Mouse (Mus musculus) hindbrain, embryonic 12.5 days (tissue): ENCODE results near the gene Gm49318. TPM values are rescaled to one million over a fixed set of nuclear protein-coding genes. Genes with fewer than 3 reads are reported as not detected.

Experiments
- ATAC-seq: fragments of 200-750 bp; cut with Nextera tagmentation; 2 replicates; pipeline ENCODE4 v1.8.0; 2017; ENCODE audit warnings: moderate TSS enrichment; ENCODE audit not compliant: low FRiP score
- H3K27ac ChIP-seq: fragments of 300-500 bp; sonication (generic); 2 replicates; pipeline ENCODE4 v1.5.1; 2016; ENCODE audit warnings: mild to moderate bottlenecking
- H3K27me3 ChIP-seq: fragments of 300-500 bp; sonication (generic); 2 replicates; pipeline ENCODE4 v1.6.1; 2016; ENCODE audit warnings: mild to moderate bottlenecking
- H3K36me3 ChIP-seq: fragments of 300-500 bp; sonication (generic); 2 replicates; pipeline ENCODE4 v1.6.1; 2016; ENCODE audit warnings: mild to moderate bottlenecking
- H3K4me1 ChIP-seq: fragments of 300-500 bp; sonication (generic); 2 replicates; pipeline ENCODE4 v1.6.1; 2016
- H3K4me2 ChIP-seq: fragments of 300-500 bp; sonication (generic); replicated peaks from 2 replicates; pipeline ENCODE4 v1.6.1; 2016; ENCODE audit warnings: mild to moderate bottlenecking
- H3K4me3 ChIP-seq: fragments of 300-500 bp; sonication (generic); 2 replicates; pipeline ENCODE4 v1.5.1; 2016; ENCODE audit warnings: mild to moderate bottlenecking
- H3K9ac ChIP-seq: fragments of 300-500 bp; sonication (generic); 2 replicates; pipeline ENCODE4 v1.6.1; 2016; ENCODE audit warnings: mild to moderate bottlenecking, moderate library complexity
- H3K9me3 ChIP-seq: fragments of 300-500 bp; sonication (generic); replicated peaks from 2 replicates; pipeline ENCODE4 v1.6.1; 2016; ENCODE audit warnings: mild to moderate bottlenecking
- WGBS: fragments of 180-500 bp; shearing (Covaris S2); methylation state at CpG from one replicate; pipeline ENCODE4 v1.1.7; 2016; 5-methylcytosine and 5-hydroxymethylcytosine counted together
- polyA plus RNA-seq: library from polyadenylated mRNA; unstranded; fragments of >200 nt; fragmentation: Nextera tagmentation; extraction: Ambion mirVana; gene quantifications from 2 replicates; pipeline ENCODE4 v1.2.1, GENCODE M21; 2016

Gm49318 gene
- polyA plus RNA-seq: not detected in 2 replicates

DNA sequence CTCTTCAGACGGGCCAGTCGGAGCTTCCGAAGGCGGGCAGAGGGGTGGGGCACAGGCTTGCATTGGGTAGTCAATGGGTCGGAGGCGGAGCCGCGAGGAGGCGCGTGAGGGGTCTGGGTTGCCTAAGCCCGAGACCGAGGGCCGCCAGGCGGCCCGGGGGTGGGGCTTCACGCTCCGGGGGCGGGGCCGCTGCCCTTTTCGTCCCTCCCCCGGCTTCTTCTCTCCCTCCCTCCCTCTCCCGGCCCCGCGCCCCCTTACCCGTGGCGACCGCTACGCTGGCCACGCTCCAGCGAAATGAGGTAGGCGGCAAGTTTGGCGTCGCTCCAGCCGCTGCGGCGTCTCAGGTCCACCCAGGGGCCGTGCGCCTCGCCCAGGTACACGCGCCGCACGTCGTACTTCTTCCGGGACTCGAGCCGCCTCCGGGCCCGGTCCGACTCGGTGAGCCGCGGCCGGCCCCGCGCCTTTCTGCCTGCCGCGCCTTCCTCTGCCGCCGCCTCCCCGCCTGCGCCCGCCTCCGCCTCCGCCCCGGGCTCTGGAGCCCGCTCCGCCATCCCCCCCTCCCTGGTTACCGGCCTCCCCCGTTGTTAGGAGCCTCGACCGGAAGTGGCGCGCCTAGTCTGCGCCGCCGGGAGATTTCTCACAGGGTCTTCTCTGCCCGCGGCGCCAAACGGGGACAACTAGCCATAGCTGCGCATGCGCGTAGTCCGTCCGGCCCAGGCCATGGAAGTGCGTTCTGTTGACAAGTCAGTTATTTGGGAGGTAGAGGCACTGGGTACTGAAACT, at the start of gene Gm49318, which contains the start of gene Zfp653:
TSS of gene Gm49318 (minus strand) at position 469 of the 783 bp plus-strand sequence.
TSS of gene Zfp653 (minus strand) at position 586 of the 783 bp plus-strand sequence.
- WGBS: under 1% methylated on average over 68 of the region's 87 CpGs
- Histone ChIP-seq H3K4me3 (peak within 1 kb of the TSS; percentile 78), H3K4me1 (peaks cover 15% of the 10 kb centered on the region), H3K9me3 (no peaks in the 10 kb centered on the region), H3K9ac (peak within 1 kb of the TSS; percentile 83), H3K27me3 (no peaks in the 10 kb centered on the region), H3K36me3 (peaks cover 38% of the 10 kb centered on the region), H3K27ac (peak within 1 kb of the TSS; percentile 97), H3K4me2 (peak within 1 kb of the TSS; percentile 60)
- ATAC-seq: peak; percentile 98

GRCm38 (mm10) chr9:22119543-22119942, 48.5 kb upstream of the Gm49318 start:
- 94% methylated on average over 4 of the region's 4 CpGs for WGBS
- no peak overlapping the region for H3K27ac ChIP-seq
- no peak overlapping the region for H3K9ac ChIP-seq
- no peak overlapping the region for H3K4me2 ChIP-seq
- no peaks in the 10 kb centered on the region for H3K9me3 ChIP-seq
- H3K4me3 ChIP-seq: no peak overlapping the region
- H3K36me3 ChIP-seq: no peaks in the 10 kb centered on the region
- H3K4me1 ChIP-seq: peaks cover 20% of the 10 kb centered on the region
- no peak for ATAC-seq
- H3K27me3 ChIP-seq: no peaks in the 10 kb centered on the region

- Histone ChIP-seq H3K4me3 (peak overlapping the region; percentile 87), H3K4me2 (peak overlapping the region; percentile 84), H3K27me3 (no peaks in the 10 kb centered on the region), H3K9ac (peak overlapping the region; percentile 88; the same call in 1 of the 2 replicates), H3K36me3 (peaks cover 13% of the 10 kb centered on the region), H3K4me1 (peaks cover 21% of the 10 kb centered on the region), H3K9me3 (no peaks in the 10 kb centered on the region), H3K27ac (no peak overlapping the region)
- WGBS: 42% methylated on average over 10 of the region's 10 CpGs
- ATAC-seq: no peak
Measured at GRCm38 (mm10) chr9:22117754-22118456, 46.8 kb upstream of the Gm49318 start.

DNA sequence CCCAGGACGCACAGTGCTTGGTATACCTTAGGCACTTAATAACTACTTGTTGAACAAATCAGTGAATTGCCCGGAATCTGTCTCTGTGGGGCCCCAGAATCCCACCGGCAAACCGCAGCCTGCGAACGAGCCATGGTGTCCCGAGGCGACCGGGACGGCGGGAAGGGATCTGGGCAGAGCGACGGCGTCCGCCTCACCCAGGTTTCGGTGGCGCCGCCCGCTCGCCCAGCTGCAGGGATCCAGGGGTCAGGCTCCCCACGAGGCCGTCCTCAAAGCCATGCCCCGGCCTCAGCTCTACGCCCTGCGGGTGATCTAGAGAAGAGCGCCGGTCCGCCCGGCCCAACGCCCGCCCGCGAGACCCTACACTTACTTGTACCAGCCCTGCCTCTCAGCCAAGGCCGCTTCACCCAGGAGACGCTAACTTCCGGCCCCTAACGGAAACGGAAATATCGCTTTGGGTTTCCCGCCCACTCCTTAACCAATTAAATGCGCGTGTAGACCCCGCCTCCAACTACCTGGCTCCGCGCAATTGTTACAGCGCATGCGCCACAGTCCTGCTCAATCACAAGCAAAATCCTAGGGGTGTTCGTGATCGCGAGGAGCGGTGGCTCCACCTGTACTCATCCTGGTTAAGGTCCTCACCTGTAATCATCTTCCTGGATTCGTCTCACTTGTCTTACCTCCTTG, 45.8 kb upstream of the Gm49318 start, which contains the start of gene Elof1:
TSS of gene Elof1 (minus strand) at position 433 of the 687 bp plus-strand sequence.
- Histone ChIP-seq H3K4me2 (peak within 1 kb of the TSS; percentile 84), H3K9ac (peak within 1 kb of the TSS; percentile 88), H3K4me1 (peaks cover 21% of the 10 kb centered on the region), H3K27ac (peak within 1 kb of the TSS; percentile 70; the same call in 1 of the 2 replicates), H3K27me3 (no peaks in the 10 kb centered on the region), H3K4me3 (peak within 1 kb of the TSS; percentile 87), H3K36me3 (peaks cover 23% of the 10 kb centered on the region), H3K9me3 (no peaks in the 10 kb centered on the region)
- under 1% methylated on average over 52 of the region's 52 CpGs for WGBS
- ATAC-seq: peak; percentile 96

- Histone ChIP-seq H3K4me1 (peaks cover 21% of the 10 kb centered on the region), H3K9ac (peak overlapping the region; percentile 88), H3K27ac (peak overlapping the region; percentile 70; the same call in 1 of the 2 replicates)
Measured at GRCm38 (mm10) chr9:22116086-22116485, 45.0 kb upstream of the Gm49318 start.

GRCm38 (mm10) chr9:22115635-22116034, 44.6 kb upstream of the Gm49318 start:
- 88% methylated on average over 4 of the region's 4 CpGs for WGBS
- H3K27ac ChIP-seq: no peak overlapping the region

More at GRCm38 (mm10) chr9:22116086-22116485, 45.0 kb upstream of the Gm49318 start:
- peaks cover 31% of the 10 kb centered on the region for H3K36me3 ChIP-seq
- no peaks in the 10 kb centered on the region for H3K27me3 ChIP-seq
- H3K9me3 ChIP-seq: no peaks in the 10 kb centered on the region
- H3K4me2 ChIP-seq: peak overlapping the region; percentile 84
- WGBS: 21% methylated on average over 15 of the region's 15 CpGs
- ATAC-seq: no peak
- peak overlapping the region; percentile 87 for H3K4me3 ChIP-seq

GRCm38 (mm10) chr9:22108194-22108593, 37.1 kb upstream of the Gm49318 start:
- 94% methylated on average over 9 of the region's 9 CpGs for WGBS
- no peak overlapping the region for H3K4me3 ChIP-seq
- no peak; the same call in 1 of the 2 replicates for ATAC-seq
- H3K27ac ChIP-seq: no peak overlapping the region
- no peak overlapping the region for H3K4me2 ChIP-seq
- H3K36me3 ChIP-seq: peaks cover 39% of the 10 kb centered on the region
- H3K4me1 ChIP-seq: no peaks in the 10 kb centered on the region
- no peak overlapping the region for H3K9ac ChIP-seq
- no peaks in the 10 kb centered on the region for H3K27me3 ChIP-seq
- H3K9me3 ChIP-seq: no peaks in the 10 kb centered on the region

More at GRCm38 (mm10) chr9:22115635-22116034, 44.6 kb upstream of the Gm49318 start:
- H3K9ac ChIP-seq: peak overlapping the region; percentile 88
- no peak for ATAC-seq
- peaks cover 35% of the 10 kb centered on the region for H3K36me3 ChIP-seq
- peak overlapping the region; percentile 87 for H3K4me3 ChIP-seq
- H3K4me2 ChIP-seq: peak overlapping the region; percentile 84
- no peaks in the 10 kb centered on the region for H3K9me3 ChIP-seq
- H3K27me3 ChIP-seq: no peaks in the 10 kb centered on the region
- peaks cover 21% of the 10 kb centered on the region for H3K4me1 ChIP-seq

DNA sequence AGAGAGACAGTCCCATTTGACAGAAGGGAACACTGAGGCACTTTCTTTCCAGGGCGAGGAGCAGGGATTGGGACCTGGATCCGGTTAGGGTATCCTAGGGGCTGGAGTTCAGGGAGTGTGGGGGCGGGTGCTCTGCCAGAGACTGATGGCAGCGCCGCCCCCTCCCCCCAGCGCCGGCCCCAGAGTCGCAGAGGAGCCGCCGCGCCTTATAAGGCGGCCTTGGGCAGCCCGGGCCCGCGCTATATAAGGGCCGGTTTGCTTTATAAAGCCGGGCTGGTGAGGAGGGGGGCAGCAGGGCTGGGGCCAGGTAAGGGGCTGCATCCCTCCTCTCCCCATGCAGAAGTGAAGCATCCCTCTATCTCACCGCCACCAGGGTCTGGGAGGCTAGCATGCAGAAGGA, 28.9 kb upstream of the Gm49318 start:
- no peak for ATAC-seq
- Histone ChIP-seq H3K27me3 (peaks cover 50% of the 10 kb centered on the region), H3K9ac (no peak overlapping the region), H3K36me3 (no peaks in the 10 kb centered on the region), H3K9me3 (no peaks in the 10 kb centered on the region), H3K4me2 (no peak overlapping the region), H3K4me3 (no peak overlapping the region), H3K4me1 (peaks cover 6% of the 10 kb centered on the region), H3K27ac (no peak overlapping the region)
- WGBS: 3% methylated on average over 17 of the region's 18 CpGs

- Histone ChIP-seq H3K36me3 (no peaks in the 10 kb centered on the region), H3K4me2 (no peak within 1 kb of the TSS), H3K27ac (no peak within 1 kb of the TSS), H3K9ac (no peak within 1 kb of the TSS), H3K27me3 (peaks cover 50% of the 10 kb centered on the region), H3K9me3 (no peaks in the 10 kb centered on the region), H3K4me1 (peaks cover 6% of the 10 kb centered on the region), H3K4me3 (no peak within 1 kb of the TSS)
- ATAC-seq: no peak
- WGBS: 9% methylated on average over 14 of the region's 14 CpGs
Measured at GRCm38 (mm10) chr9:22098993-22099696, 28.1 kb upstream of the Gm49318 start, which contains the start of gene Cnn1. Cnn1 (plus strand) TSS chr9:22099216.

GRCm38 (mm10) chr9:22095854-22096307, 24.8 kb upstream of the Gm49318 start:
- 3% methylated on average over 24 of the region's 24 CpGs for WGBS
- Histone ChIP-seq H3K4me3 (peak overlapping the region; percentile 29), H3K4me2 (peak overlapping the region; percentile 70), H3K36me3 (no peaks in the 10 kb centered on the region), H3K27me3 (peaks cover 45% of the 10 kb centered on the region), H3K27ac (no peak overlapping the region), H3K4me1 (peaks cover 6% of the 10 kb centered on the region), H3K9ac (peak overlapping the region; percentile 59), H3K9me3 (no peaks in the 10 kb centered on the region)
- peak; percentile 66 for ATAC-seq

- H3K36me3 ChIP-seq: no peaks in the 10 kb centered on the region
- no peak overlapping the region for H3K4me2 ChIP-seq
- no peaks in the 10 kb centered on the region for H3K4me1 ChIP-seq
- 92% methylated on average over 6 of the region's 6 CpGs for WGBS
- no peak overlapping the region for H3K4me3 ChIP-seq
- ATAC-seq: no peak
- H3K27me3 ChIP-seq: peaks cover 14% of the 10 kb centered on the region
- H3K9ac ChIP-seq: no peak overlapping the region
- H3K9me3 ChIP-seq: no peaks in the 10 kb centered on the region
- no peak overlapping the region for H3K27ac ChIP-seq
Measured at GRCm38 (mm10) chr9:22092746-22093145, 21.7 kb upstream of the Gm49318 start.
